Mouse (Mus musculus) ES-Bruce4 (cell line): ENCODE measurements around the gene Vipas39.

ENCODE experiments used
- CTCF ChIP-seq: IDR thresholded peaks from one replicate; pipeline ENCODE4 v1.8.1; 2011; ENCODE audit warnings: low read depth, low read length
- EP300 ChIP-seq: IDR thresholded peaks from 2 replicates; pipeline ENCODE4 v1.6.1; 2011; ENCODE audit warnings: low read depth, low read length; ENCODE audit not compliant: insufficient read depth
- POLR2A ChIP-seq: IDR thresholded peaks from one replicate; pipeline ENCODE4 v1.8.1; 2011; ENCODE audit warnings: low read length; ENCODE audit not compliant: insufficient read depth

- TF ChIP-seq CTCF (no peak), POLR2A (no peak), EP300 (no peak)
Observed at GRCm38 (mm10) chr12:87293934-87294333, 27.9 kb upstream of the Vipas39 start.
